Mouse (Mus musculus): ENCODE measurements at regions not wholly inside any gene's neighbourhood (a gene's known extent, or its start where the extent isn't known, plus 50 kb on each side); places are given as distances from the start of the nearest gene placed in this dataset.

DNA sequence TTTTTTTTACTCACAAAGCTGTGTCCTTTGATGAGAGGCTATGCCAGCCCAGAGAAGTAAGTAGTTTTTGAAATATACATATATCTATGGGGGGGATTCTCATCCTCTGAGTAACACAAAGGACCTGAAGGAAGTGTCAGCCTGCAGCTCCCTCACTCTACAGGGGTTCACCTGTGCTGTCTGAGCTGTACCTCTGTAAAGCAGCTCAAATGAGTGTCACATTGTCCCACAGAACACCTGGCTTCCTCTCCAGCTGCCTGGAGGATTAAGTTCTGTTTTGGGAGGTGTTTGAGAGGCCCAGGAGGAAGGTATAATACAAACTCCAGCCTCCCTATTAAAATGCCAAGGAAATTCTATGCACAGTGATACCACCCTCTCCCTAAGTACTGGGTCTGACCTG is 83.3 kb upstream of the Tbc1d5 start:
- TF ChIP-seq CTCF (IDR thresholded peaks at IDR 0.05; ENCODE audit: low read depth, low read length) (no peak), TAL1 (conservative IDR thresholded peaks at IDR 0.05; ENCODE audit: low read depth, low read length) (no peak)
